Mouse (Mus musculus) forebrain, embryonic 13.5 days (tissue): ENCODE results near the gene Scimp. TPM values are rescaled to one million over a fixed set of nuclear protein-coding genes. Genes with fewer than 3 reads are reported as not detected.

Source experiments
- microRNA-seq: library from miRNA; unstranded; fragments of <30 nt; microRNA quantifications from one replicate; pipeline ENCODE4, GENCODE M21; 2016
- polyA plus RNA-seq: library from polyadenylated mRNA; unstranded; fragments of >200 nt; fragmentation: Nextera tagmentation; extraction: Ambion mirVana; gene quantifications from 2 replicates; pipeline ENCODE4 v1.2.1, GENCODE M21; 2015

Gene Scimp
- polyA plus RNA-seq, 1 experiment from 2014 or later = not detected

Small RNA genes within 50 kb of the gene (microRNA-seq; reads per million reads assigned to microRNA genes)
- gene Gm22760 = not detected

Other genes starting within 250 kb of the Scimp start
- 10.6 and 11.2 TPM in 2 replicates for gene Mink1, start 249.7 kb downstream of the Scimp start, polyA plus RNA-seq
- not detected in 2 replicates for gene 4930544D05Rik, start 196.7 kb downstream of the Scimp start, polyA plus RNA-seq
- gene Chrne, start 193.4 kb downstream of the Scimp start, polyA plus RNA-seq = not detected in 2 replicates
- 0.15 and 0.30 TPM in 2 replicates for gene Gp1ba, start 173.5 kb downstream of the Scimp start, polyA plus RNA-seq
- gene Rnf167, start 165.4 kb downstream of the Scimp start, polyA plus RNA-seq = 108 and 119 TPM in 2 replicates
- 156 and 165 TPM in 2 replicates for gene Slc25a11, start 165.1 kb downstream of the Scimp start, polyA plus RNA-seq
- 919 and 977 TPM in 2 replicates for gene Pfn1, start 157.9 kb downstream of the Scimp start, polyA plus RNA-seq
- 7.1 and 7.4 TPM in 2 replicates for gene Eno3, start 155.4 kb downstream of the Scimp start, polyA plus RNA-seq
- gene Spag7, start 143.2 kb downstream of the Scimp start, polyA plus RNA-seq = 173 and 177 TPM in 2 replicates
- 11.9 and 13.9 TPM in 2 replicates for gene Camta2, start 124.5 kb downstream of the Scimp start, polyA plus RNA-seq
- 0.87 and 0.89 TPM in 2 replicates for gene Inca1, start 112.4 kb downstream of the Scimp start, polyA plus RNA-seq
- 1.3 and 1.5 TPM in 2 replicates for gene Kif1c, start 112.0 kb downstream of the Scimp start, polyA plus RNA-seq
- 11.5 and 13.4 TPM in 2 replicates for gene Zfp3, start 48.4 kb downstream of the Scimp start, polyA plus RNA-seq
- gene Rabep1, start 32.2 kb upstream of the Scimp start, polyA plus RNA-seq = 66.6 and 69.6 TPM in 2 replicates
- 153 and 162 TPM in 2 replicates for gene Nup88, start 157.4 kb upstream of the Scimp start, polyA plus RNA-seq
- gene Rpain, start 157.6 kb upstream of the Scimp start, polyA plus RNA-seq = 92.5 and 96.0 TPM in 2 replicates
- gene C1qbp, start 170.4 kb upstream of the Scimp start, polyA plus RNA-seq = 229 and 242 TPM in 2 replicates
- gene Dhx33, start 191.9 kb upstream of the Scimp start, polyA plus RNA-seq = 11.9 and 14.8 TPM in 2 replicates
- 51.3 and 53.5 TPM in 2 replicates for gene Mis12, start 207.0 kb upstream of the Scimp start, polyA plus RNA-seq
- 36.9 and 37.8 TPM in 2 replicates for gene Derl2, start 207.3 kb upstream of the Scimp start, polyA plus RNA-seq
- gene 6330403K07Rik, start 220.9 kb upstream of the Scimp start, polyA plus RNA-seq = 425 and 437 TPM in 2 replicates